Mouse (Mus musculus) MEL (cell line): ENCODE results near the gene Spag9. TPM values are rescaled to one million over a fixed set of nuclear protein-coding genes. Genes with fewer than 3 reads are reported as not detected.

ENCODE experiments used
- DNase-seq: peaks from one replicate; pipeline ENCODE4 v3.0.0; 2011; ENCODE audit warnings: low read depth, low spot score
- H3K27ac ChIP-seq: 2 replicates; pipeline ENCODE4 v1.5.1; 2012; ENCODE audit warnings: low read depth, mild to moderate bottlenecking, control low read depth, low read length, moderate library complexity; ENCODE audit not compliant: control insufficient read depth
- H3K27me3 ChIP-seq, 2 experiments: fragments of 150-350 bp in 1 of 2; sonication (generic) in 1 of 2; 2 replicates each; pipeline ENCODE4 v1.6.1; 2012; ENCODE audit warnings: low read length in 2 of 2, mild to moderate bottlenecking in 2 of 2, improper control_type of control experiment in 1 of 2, moderate library complexity in 1 of 2; ENCODE audit not compliant: insufficient read depth in 2 of 2, control insufficient read depth in 1 of 2
- H3K36me3 ChIP-seq, 2 experiments: 2 replicates each; pipeline ENCODE4 v1.6.1; 2012 to 2014; ENCODE audit warnings: low read length in 2 of 2, improper control_type of control experiment in 1 of 2, inconsistent platforms in 1 of 2, mild to moderate bottlenecking in 1 of 2; ENCODE audit not compliant: insufficient read depth in 2 of 2, control insufficient read depth in 1 of 2
- H3K4me1 ChIP-seq, 2 experiments: fragments of 150-350 bp in 1 of 2; sonication (generic) in 1 of 2; 2 replicates each; pipeline ENCODE4 v1.6.1; 2012; ENCODE audit warnings: low read length in 2 of 2, improper control_type of control experiment in 1 of 2, mild to moderate bottlenecking in 1 of 2; ENCODE audit not compliant: insufficient read depth in 2 of 2, control insufficient read depth in 1 of 2
- H3K4me3 ChIP-seq, 2 experiments: fragments of 150-350 bp in 1 of 2; sonication (generic) in 1 of 2; 2 replicates each; pipeline ENCODE4 v1.5.1; 2012; ENCODE audit warnings: low read depth in 2 of 2, low read length in 2 of 2, mild to moderate bottlenecking in 2 of 2, moderate library complexity in 2 of 2, control low read depth in 1 of 2, improper control_type of control experiment in 1 of 2; ENCODE audit not compliant: control insufficient read depth in 1 of 2, insufficient read depth in 1 of 2
- H3K79me2 ChIP-seq: 2 replicates; pipeline ENCODE4 v1.6.1; 2012; ENCODE audit warnings: mild to moderate bottlenecking, low read length, moderate library complexity; ENCODE audit not compliant: control insufficient read depth, poor library complexity, insufficient read depth
- H3K9ac ChIP-seq: 2 replicates; pipeline ENCODE4 v1.6.1; 2012; ENCODE audit warnings: low read depth, mild to moderate bottlenecking, control low read depth, low read length, moderate library complexity; ENCODE audit not compliant: control insufficient read depth, poor library complexity, severe bottlenecking
- H3K9me3 ChIP-seq: fragments of 150-350 bp; sonication (generic); replicated peaks from 2 replicates; pipeline ENCODE4 v1.6.1; 2012; ENCODE audit warnings: mild to moderate bottlenecking, low read length, improper control_type of control experiment, moderate library complexity; ENCODE audit not compliant: insufficient read depth
- BHLHE40 ChIP-seq: IDR thresholded peaks from 2 replicates; pipeline ENCODE4 v1.6.1; 2012; ENCODE audit warnings: low read depth, mild to moderate bottlenecking, inconsistent platforms, low read length, improper control_type of control experiment, borderline replicate concordance
- CHD1 ChIP-seq: IDR thresholded peaks from 2 replicates; pipeline ENCODE4 v1.6.1; 2012; ENCODE audit warnings: low read depth, mild to moderate bottlenecking, inconsistent platforms, low read length, improper control_type of control experiment
- CHD2 ChIP-seq: IDR thresholded peaks from 2 replicates; pipeline ENCODE4 v1.6.1; 2011; ENCODE audit warnings: low read length, improper control_type of control experiment
- CTCF ChIP-seq, 3 experiments: IDR thresholded peaks in 2 of 3; conservative IDR thresholded peaks in 1 of 3; 2 replicates each; pipeline ENCODE4 v1.5.1; 2011 to 2012; ENCODE audit warnings: low read length in 3 of 3, low read depth in 2 of 3, mild to moderate bottlenecking in 2 of 3, improper control_type of control experiment in 1 of 3, inconsistent platforms in 1 of 3, mixed read lengths in 1 of 3, moderate library complexity in 1 of 3; ENCODE audit not compliant: control insufficient read depth in 1 of 3, insufficient read depth in 1 of 3, poor library complexity in 1 of 3, severe bottlenecking in 1 of 3
- ELF1 ChIP-seq: IDR thresholded peaks from 2 replicates; pipeline ENCODE4 v1.6.1; 2014; ENCODE audit warnings: low read depth, mild to moderate bottlenecking, inconsistent platforms, low read length, improper control_type of control experiment, moderate library complexity
- GABPA ChIP-seq: IDR thresholded peaks from 2 replicates; pipeline ENCODE4 v1.6.1; 2012; ENCODE audit warnings: low read depth, mild to moderate bottlenecking, inconsistent platforms, low read length, improper control_type of control experiment, moderate library complexity
- GATA1 ChIP-seq: IDR thresholded peaks from 2 replicates; pipeline ENCODE4 v1.6.1; 2011; ENCODE audit warnings: low read depth, low read length, improper control_type of control experiment
- HCFC1 ChIP-seq: IDR thresholded peaks from 2 replicates; pipeline ENCODE4 v1.6.1; 2012; ENCODE audit warnings: low read depth, mild to moderate bottlenecking, inconsistent platforms, low read length, improper control_type of control experiment, moderate library complexity
- JUND ChIP-seq: IDR thresholded peaks from 2 replicates; pipeline ENCODE4 v1.6.1; 2011; ENCODE audit warnings: low read depth, mild to moderate bottlenecking, improper control_type of control experiment, low read length
- KAT2A ChIP-seq: conservative IDR thresholded peaks from 2 replicates; pipeline ENCODE4 v1.6.1; 2012; ENCODE audit warnings: low read depth, low read length, improper control_type of control experiment, inconsistent platforms
- MAFK ChIP-seq: IDR thresholded peaks from 2 replicates; pipeline ENCODE4 v1.6.1; 2011; ENCODE audit warnings: low read depth, mild to moderate bottlenecking, low read length, improper control_type of control experiment, borderline replicate concordance
- MAX ChIP-seq: IDR thresholded peaks from 2 replicates; pipeline ENCODE4 v1.6.1; 2011; ENCODE audit warnings: low read length, improper control_type of control experiment
- MAZ ChIP-seq: IDR thresholded peaks from 2 replicates; pipeline ENCODE4 v1.6.1; 2012; ENCODE audit warnings: low read depth, mild to moderate bottlenecking, inconsistent platforms, low read length, improper control_type of control experiment
- MXI1 ChIP-seq: IDR thresholded peaks from 2 replicates; pipeline ENCODE4 v1.6.1; 2011; ENCODE audit warnings: mild to moderate bottlenecking, low read depth, low read length, improper control_type of control experiment
- MYB ChIP-seq: IDR thresholded peaks from 2 replicates; pipeline ENCODE4 v1.6.1; 2011; ENCODE audit warnings: mild to moderate bottlenecking, low read depth, low read length, improper control_type of control experiment
- MYC ChIP-seq: IDR thresholded peaks from 2 replicates; pipeline ENCODE4 v1.6.1; 2011; ENCODE audit warnings: low read depth, mild to moderate bottlenecking, low read length, improper control_type of control experiment, moderate library complexity
- NELFE ChIP-seq: IDR thresholded peaks from 2 replicates; pipeline ENCODE4 v1.6.1; 2011; ENCODE audit warnings: low read depth, low read length, improper control_type of control experiment
- NRF1 ChIP-seq: IDR thresholded peaks from 2 replicates; pipeline ENCODE4 v1.6.1; 2014; ENCODE audit warnings: low read depth, mild to moderate bottlenecking, inconsistent platforms, low read length, improper control_type of control experiment, moderate library complexity; ENCODE audit not compliant: poor library complexity, insufficient read depth, severe bottlenecking
- POLR2A ChIP-seq, 2 experiments: IDR thresholded peaks; 2 replicates each; pipeline ENCODE4 v1.6.1; 2011 to 2012; ENCODE audit warnings: low read length in 2 of 2, mild to moderate bottlenecking in 2 of 2, control low read depth in 1 of 2, improper control_type of control experiment in 1 of 2, low read depth in 1 of 2, moderate library complexity in 1 of 2; ENCODE audit not compliant: control insufficient read depth in 1 of 2, insufficient read depth in 1 of 2, poor library complexity in 1 of 2
- TBP ChIP-seq: IDR thresholded peaks from 2 replicates; pipeline ENCODE4 v1.8.0; 2011; ENCODE audit warnings: low read depth, low read length, improper control_type of control experiment
- TCF12 ChIP-seq: IDR thresholded peaks from 2 replicates; pipeline ENCODE4 v1.6.1; 2014; ENCODE audit warnings: low read depth, mild to moderate bottlenecking, inconsistent platforms, low read length, improper control_type of control experiment, moderate library complexity
- UBTF ChIP-seq: IDR thresholded peaks from 2 replicates; pipeline ENCODE4 v1.6.1; 2012; ENCODE audit warnings: low read depth, mild to moderate bottlenecking, inconsistent platforms, low read length, improper control_type of control experiment, moderate library complexity, borderline replicate concordance; ENCODE audit not compliant: insufficient read depth
- USF1 ChIP-seq: IDR thresholded peaks from 2 replicates; pipeline ENCODE4 v1.6.1; 2014; ENCODE audit warnings: low read depth, mild to moderate bottlenecking, inconsistent platforms, low read length, improper control_type of control experiment, moderate library complexity
- ZC3H11A ChIP-seq: IDR thresholded peaks from 2 replicates; pipeline ENCODE4 v1.6.1; 2012; ENCODE audit warnings: low read depth, mild to moderate bottlenecking, inconsistent platforms, low read length, improper control_type of control experiment
- ZMIZ1 ChIP-seq: IDR thresholded peaks from 2 replicates; pipeline ENCODE4 v1.6.1; 2012; ENCODE audit warnings: low read depth, mild to moderate bottlenecking, inconsistent platforms, low read length, improper control_type of control experiment, moderate library complexity
- ZNF384 ChIP-seq: IDR thresholded peaks from 2 replicates; pipeline ENCODE4 v1.6.1; 2012; ENCODE audit warnings: low read depth, mild to moderate bottlenecking, inconsistent platforms, low read length, improper control_type of control experiment
- polyA plus RNA-seq, 2 experiments: library from polyadenylated mRNA; stranded (reverse) in 1 of 2; unstranded in 1 of 2; fragments of >175 nt in 1 of 2; fragments of >200 nt in 1 of 2; gene quantifications; 2 replicates each; pipeline versions ENCODE4 v1.2.1 to v1.2.4; 2012; ENCODE audit warnings: low replicate concordance in 2 of 2, low read depth in 1 of 2; ENCODE audit not compliant: insufficient read length in 2 of 2, insufficient read depth in 1 of 2, missing spikeins in 1 of 2
- total RNA-seq: library from RNA; depleted of rRNA; stranded (reverse); fragments of 300-350 nt; gene quantifications from 2 replicates; pipeline ENCODE4 v1.2.3, GENCODE M21; 2012

The Spag9 gene
- total and polyA plus RNA-seq, 3 experiments = 18.9 to 279 (median 20.6) TPM

- DNase-seq = no peak
- peaks cover 39% of the 10 kb centered on the region for H3K79me2 ChIP-seq
- no peak overlapping the region for H3K4me3 ChIP-seq
- no peak overlapping the region for H3K27ac ChIP-seq
- H3K27me3 ChIP-seq = no peaks in the 10 kb centered on the region
- TF ChIP-seq CTCF (IDR thresholded peaks at IDR 0.05 in 2 of 3, conservative IDR thresholded peaks at IDR 0.05 in 1 of 3; ENCODE audit: control insufficient read depth in 1 of 3, insufficient read depth in 1 of 3, low read depth in 2 of 3, low read length in 3 of 3, poor library complexity in 1 of 3, severe bottlenecking in 1 of 3) (no peak), JUND (no peak), NRF1 (no peak), MAX (no peak), POLR2A (IDR thresholded peaks at IDR 0.05; ENCODE audit: control insufficient read depth in 1 of 2, insufficient read depth in 1 of 2, low read depth in 1 of 2, low read length in 2 of 2, poor library complexity in 1 of 2) (no peak), CHD2 (no peak), MXI1 (no peak), MYB (no peak), KAT2A (no peak), MYC (no peak), GABPA (no peak), ZMIZ1 (no peak), UBTF (no peak), TCF12 (no peak), TBP (no peak), MAFK (no peak), ZC3H11A (no peak), HCFC1 (no peak), ZNF384 (no peak)
- no peaks in the 10 kb centered on the region for H3K9me3 ChIP-seq
- H3K4me1 ChIP-seq = peaks cover 4 to 21% of the 10 kb centered on the region in 2 experiments
- no peak overlapping the region for H3K9ac ChIP-seq
- peaks cover 30 to 33% of the 10 kb centered on the region in 2 experiments for H3K36me3 ChIP-seq
Observed at GRCm38 (mm10) chr11:93963013-93963412, 32.9 kb upstream of the Spag9 start.

GRCm38 (mm10) chr11:93965391-93965790 is 30.5 kb upstream of the Spag9 start:
- H3K4me3 ChIP-seq = no peak overlapping the region

More at GRCm38 (mm10) chr11:93965391-93965790, 30.5 kb upstream of the Spag9 start:
- H3K27ac ChIP-seq = no peak overlapping the region
- TF ChIP-seq GATA1 (0 out of 2 replicates have a peak, but pooled peaks have one; percentile 31), USF1 (no peak), MAFK (no peak), CTCF (IDR thresholded peaks at IDR 0.05 in 2 of 3, conservative IDR thresholded peaks at IDR 0.05 in 1 of 3; ENCODE audit: control insufficient read depth in 1 of 3, insufficient read depth in 1 of 3, low read depth in 2 of 3, low read length in 3 of 3, poor library complexity in 1 of 3, severe bottlenecking in 1 of 3) (no peak), ELF1 (no peak), MAZ (no peak), BHLHE40 (peak; percentile 27; the same call in 1 of the 2 replicates), NELFE (no peak), CHD1 (no peak), NRF1 (no peak)
- TF ChIP-seq, all 39 proteins: peak for 2
- DNase-seq = no peak
- Histone ChIP-seq H3K9me3 (no peaks in the 10 kb centered on the region), H3K36me3 (peaks cover 27 to 30% of the 10 kb centered on the region in 2 experiments), H3K27me3 (no peaks in the 10 kb centered on the region), H3K9ac (no peak overlapping the region), H3K79me2 (peaks cover 40% of the 10 kb centered on the region), H3K4me1 (peaks cover 4 to 21% of the 10 kb centered on the region in 2 experiments)
